Mouse (Mus musculus): ENCODE data around the gene Klra5.
"Not testable (repeated sequence)": the region's sequence is repeated elsewhere in the genome, so short reads cannot be mapped to it uniquely, and the experiment has no call there.

The Klra5 gene

GRCm38 (mm10) chr6:129917476-129917946 is at the start of gene Klra5:
Gene Klra5 (minus strand): TSS chr6:129917650.
- in situ Hi-C loops (cut with MboI; ENCODE audit: unreplicated experiment in 2 of 2), result loop anchor here (5.0 to 10.0 kb wide), 4 partner anchors 117 to 335 kb away; partner anchors contain the start of gene Klra7 (in 1 of the 2)

GRCm38 (mm10) chr6:129916996-129917395 is 454 bp downstream of the Klra5 start:
- in situ Hi-C loops (cut with MboI; ENCODE audit: unreplicated experiment in 2 of 2), result loop anchor here (5.0 to 10.0 kb wide), 4 partner anchors 118 to 335 kb away; partner anchors contain the start of gene Klra7 (in 1 of the 2)

GRCm38 (mm10) chr6:129882525-129882924 is 34.9 kb downstream of the Klra5 start:
- in situ Hi-C loops (cut with MboI; ENCODE audit: unreplicated experiment in 2 of 2), result no loop called here

- in situ Hi-C loops (cut with MboI; ENCODE audit: unreplicated experiment in 2 of 2), result no loop called here
These were observed 40.9 kb downstream of the Klra5 start, which contains the start of gene Klra17 for GRCm38 (mm10) chr6:129876549-129876948. Gene Klra17 (minus strand): TSS chr6:129876672.

GRCm38 (mm10) chr6:129862349-129862748 is 55.1 kb downstream of the Klra5 start, which contains the start of gene Gm17631:
Gene Gm17631 (plus strand): TSS chr6:129862649.
- in situ Hi-C loops (cut with MboI; ENCODE audit: unreplicated experiment in 2 of 2), result not testable (repeated sequence)

Data from v-Abl transformed pro-B cells (cell line).